Mouse (Mus musculus) hindbrain, embryonic 10.5 days (tissue): ENCODE data around the gene Gm2075. TPM values are rescaled to one million over a fixed set of nuclear protein-coding genes. Genes with fewer than 3 reads are reported as not detected.
"Not testable (repeated sequence)": the region's sequence is repeated elsewhere in the genome, so short reads cannot be mapped to it uniquely, and the experiment has no call there.

Source experiments
- DNase-seq: peaks from one replicate; pipeline ENCODE4 v3.0.0-alpha.2; 2017; ENCODE audit warnings: low spot score
- H3K27ac ChIP-seq: fragments of 300-500 bp; sonication (generic); 2 replicates; pipeline ENCODE4 v1.5.1; 2016; ENCODE audit warnings: mild to moderate bottlenecking, moderate library complexity
- H3K27me3 ChIP-seq: fragments of 300-500 bp; sonication (generic); 2 replicates; pipeline ENCODE4 v1.6.1; 2016; ENCODE audit warnings: mild to moderate bottlenecking; ENCODE audit not compliant: poor library complexity, insufficient read depth, severe bottlenecking
- H3K36me3 ChIP-seq: fragments of 300-500 bp; sonication (generic); 2 replicates; pipeline ENCODE4 v1.6.1; 2016; ENCODE audit warnings: mild to moderate bottlenecking, moderate library complexity
- H3K4me1 ChIP-seq: fragments of 300-500 bp; sonication (generic); replicated peaks from 2 replicates; pipeline ENCODE4 v1.6.1; 2016; ENCODE audit warnings: mild to moderate bottlenecking
- H3K4me3 ChIP-seq: fragments of 300-500 bp; sonication (generic); 2 replicates; pipeline ENCODE4 v1.5.1; 2016; ENCODE audit warnings: mild to moderate bottlenecking, moderate library complexity
- H3K9me3 ChIP-seq: fragments of 300-500 bp; sonication (generic); 2 replicates; pipeline ENCODE4 v1.6.1; 2016; ENCODE audit warnings: mild to moderate bottlenecking, moderate library complexity
- WGBS: fragments of 180-500 bp; shearing (Covaris S2); methylation state at CpG from one replicate; pipeline ENCODE4 v1.1.7; 2016; 5-methylcytosine and 5-hydroxymethylcytosine counted together
- polyA plus RNA-seq: library from polyadenylated mRNA; unstranded; fragments of >200 nt; fragmentation: Nextera tagmentation; extraction: Ambion mirVana; gene quantifications from 2 replicates; pipeline ENCODE4 v1.2.1, GENCODE M21; 2016

Gene Gm2075
- not detected in 2 replicates for polyA plus RNA-seq

- H3K4me1 ChIP-seq, H3K36me3 ChIP-seq, H3K27ac ChIP-seq, H3K4me3 ChIP-seq, H3K9me3 ChIP-seq, DNase-seq, H3K27me3 ChIP-seq: not testable (repeated sequence)
- WGBS = 100% methylated on average over 1 of the region's 1 CpGs
Observed at GRCm38 (mm10) chr12:88011548-88011947, at the start of gene Gm2075. Gene Gm2075 (plus strand): TSS chr12:88011848.

GRCm38 (mm10) chr12:87984000-87984399 lies 27.6 kb upstream of the Gm2075 start:
- not testable (repeated sequence) for H3K36me3 ChIP-seq, H3K4me1 ChIP-seq, H3K27ac ChIP-seq, H3K27me3 ChIP-seq, H3K4me3 ChIP-seq, H3K9me3 ChIP-seq, DNase-seq

- not testable (repeated sequence) for DNase-seq, H3K4me3 ChIP-seq, H3K27me3 ChIP-seq, H3K4me1 ChIP-seq, H3K9me3 ChIP-seq, H3K36me3 ChIP-seq, H3K27ac ChIP-seq
- 82% methylated on average over 3 of the region's 3 CpGs for WGBS
Observed at GRCm38 (mm10) chr12:88004118-88004517, 7.5 kb upstream of the Gm2075 start.

- H3K4me3 ChIP-seq, H3K27me3 ChIP-seq, H3K4me1 ChIP-seq, H3K36me3 ChIP-seq, H3K9me3 ChIP-seq, H3K27ac ChIP-seq, DNase-seq: not testable (repeated sequence)
- 83% methylated on average over 2 of the region's 2 CpGs for WGBS
Observed at GRCm38 (mm10) chr12:88018671-88019070, 7.0 kb downstream of the Gm2075 start, which contains the start of gene Gm6803. Gene Gm6803 (minus strand): TSS chr12:88018771.

GRCm38 (mm10) chr12:88026704-88027103 lies 15.1 kb downstream of the Gm2075 start, which contains the start of gene Gm2056:
Gene Gm2056 (plus strand): TSS chr12:88027004.
- not testable (repeated sequence) for H3K4me1 ChIP-seq, H3K36me3 ChIP-seq, H3K4me3 ChIP-seq, H3K27ac ChIP-seq, DNase-seq, H3K27me3 ChIP-seq
- 79% methylated on average over 1 of the region's 1 CpGs for WGBS
- H3K9me3 ChIP-seq = peaks cover 12% of the 10 kb centered on the region

- H3K27ac ChIP-seq, H3K36me3 ChIP-seq, H3K27me3 ChIP-seq, H3K4me3 ChIP-seq, DNase-seq, H3K4me1 ChIP-seq: not testable (repeated sequence)
- 93% methylated on average over 5 of the region's 5 CpGs for WGBS
- peaks cover 25% of the 10 kb centered on the region for H3K9me3 ChIP-seq
Observed at GRCm38 (mm10) chr12:88032250-88032649, 20.6 kb downstream of the Gm2075 start.

GRCm38 (mm10) chr12:88039062-88039461 lies 27.4 kb downstream of the Gm2075 start:
- not testable (repeated sequence) for H3K27me3 ChIP-seq, H3K27ac ChIP-seq, H3K4me3 ChIP-seq, H3K4me1 ChIP-seq, H3K36me3 ChIP-seq, DNase-seq
- peaks cover 12% of the 10 kb centered on the region; the same call in 1 of the 2 replicates for H3K9me3 ChIP-seq

- H3K27me3 ChIP-seq = not testable (repeated sequence)
- 87% methylated on average over 1 of the region's 1 CpGs for WGBS
Observed at GRCm38 (mm10) chr12:88039703-88040102, 28.1 kb downstream of the Gm2075 start.

GRCm38 (mm10) chr12:88045226-88045625 lies 33.6 kb downstream of the Gm2075 start:
- 50% methylated on average over 1 of the region's 1 CpGs for WGBS
- H3K27ac ChIP-seq, H3K4me3 ChIP-seq, H3K27me3 ChIP-seq, H3K4me1 ChIP-seq, H3K9me3 ChIP-seq, H3K36me3 ChIP-seq, DNase-seq: not testable (repeated sequence)

More at GRCm38 (mm10) chr12:88039703-88040102, 28.1 kb downstream of the Gm2075 start:
- not testable (repeated sequence) for H3K4me1 ChIP-seq, DNase-seq, H3K27ac ChIP-seq, H3K4me3 ChIP-seq, H3K36me3 ChIP-seq
- H3K9me3 ChIP-seq = peaks cover 11% of the 10 kb centered on the region; the same call in 1 of the 2 replicates

Other genes with a start within 250 kb of the Gm2075 start
- gene Gm21319, start 236.1 kb upstream of the Gm2075 start, polyA plus RNA-seq = not detected in 2 replicates
- gene Gm21936, start 216.3 kb upstream of the Gm2075 start, polyA plus RNA-seq = not detected in 2 replicates
- not detected in 2 replicates for gene BB287469, start 195.3 kb upstream of the Gm2075 start, polyA plus RNA-seq
- gene Gm2001, start 169.5 kb upstream of the Gm2075 start, polyA plus RNA-seq = not detected in 2 replicates
- not detected in 2 replicates for gene Gm2016, start 137.8 kb upstream of the Gm2075 start, polyA plus RNA-seq
- not detected in 2 replicates for gene Gm2022, start 116.5 kb upstream of the Gm2075 start, polyA plus RNA-seq
- gene Gm2035, start 92.0 kb upstream of the Gm2075 start, polyA plus RNA-seq = not detected in 2 replicates
- not detected in 2 replicates for gene Gm2042, start 57.8 kb upstream of the Gm2075 start, polyA plus RNA-seq
- gene Gm6803, start 6.9 kb downstream of the Gm2075 start, polyA plus RNA-seq = not detected in 2 replicates
- not detected in 2 replicates for gene Gm2056, start 15.2 kb downstream of the Gm2075 start, polyA plus RNA-seq
- gene Gm16368, start 71.8 kb downstream of the Gm2075 start, polyA plus RNA-seq = not detected in 2 replicates
- gene Gm10436, start 170.3 kb downstream of the Gm2075 start, polyA plus RNA-seq = not detected in 2 replicates
- gene Gm8332, start 238.3 kb downstream of the Gm2075 start, polyA plus RNA-seq = not detected in 2 replicates